Mouse (Mus musculus) frontal cortex, adult 2 months (tissue): Measurements from ENCODE around the gene St6galnac5. TPM values are rescaled to one million over a fixed set of nuclear protein-coding genes. Genes with fewer than 3 reads are reported as not detected.
A peak's percentile ranks its signal among the peaks of the same experiment; 100 is the strongest.

Experiments used
- DNase-seq, 2 experiments: peaks; one replicate each; pipeline ENCODE4 v3.0.0; 2022; ENCODE audit warnings: low spot score in 1 of 2; ENCODE audit errors: extremely low spot score in 1 of 2
- polyA plus RNA-seq: library from polyadenylated mRNA; depleted of rRNA; stranded (reverse); fragments of >200 nt; gene quantifications from 2 replicates; pipeline ENCODE4 v1.2.3, GENCODE M21; 2012

St6galnac5 gene
- polyA plus RNA-seq, 1 experiment, result 37.7 TPM

GRCm38 (mm10) chr3:152951634-152952545, 30.2 kb downstream of the St6galnac5 start:
- no peak for DNase-seq

GRCm38 (mm10) chr3:152950914-152951313, 31.1 kb downstream of the St6galnac5 start:
- DNase-seq, result no peak

- no peak for DNase-seq
Observed at GRCm38 (mm10) chr3:152950299-152950698, 31.7 kb downstream of the St6galnac5 start.

- DNase-seq, result no peak
Observed at GRCm38 (mm10) chr3:152949233-152949777, 32.7 kb downstream of the St6galnac5 start.

GRCm38 (mm10) chr3:152948556-152948955, 33.5 kb downstream of the St6galnac5 start:
- no peak for DNase-seq

- DNase-seq, result no peak
Observed at GRCm38 (mm10) chr3:152947031-152947640, 34.9 kb downstream of the St6galnac5 start.

GRCm38 (mm10) chr3:152944766-152945165, 37.3 kb downstream of the St6galnac5 start:
- peak in 1 of 2 experiments; percentile 20 for DNase-seq

- no peak for DNase-seq
Observed at GRCm38 (mm10) chr3:152942985-152943384, 39.1 kb downstream of the St6galnac5 start.

- no peak for DNase-seq
Observed at GRCm38 (mm10) chr3:152941671-152942070, 40.4 kb downstream of the St6galnac5 start.

GRCm38 (mm10) chr3:152936313-152936712, 45.7 kb downstream of the St6galnac5 start:
- DNase-seq, result no peak

- no peak for DNase-seq
Observed at GRCm38 (mm10) chr3:152933737-152934136, 48.3 kb downstream of the St6galnac5 start.

- no peak for DNase-seq
Observed at GRCm38 (mm10) chr3:152932544-152932943, 49.5 kb downstream of the St6galnac5 start.

- no peak for DNase-seq
Observed at GRCm38 (mm10) chr3:152932096-152932495, 50.0 kb downstream of the St6galnac5 start.

- no peak for DNase-seq
Observed at GRCm38 (mm10) chr3:152931354-152931753, 50.7 kb downstream of the St6galnac5 start.

GRCm38 (mm10) chr3:152929788-152930281, 52.2 kb downstream of the St6galnac5 start:
- DNase-seq, result no peak

GRCm38 (mm10) chr3:152929256-152929787, 52.7 kb downstream of the St6galnac5 start:
- DNase-seq, result no peak

GRCm38 (mm10) chr3:152928287-152928975, 53.6 kb downstream of the St6galnac5 start:
- DNase-seq, result no peak

GRCm38 (mm10) chr3:152926166-152926565, 55.9 kb downstream of the St6galnac5 start:
- DNase-seq, result no peak

GRCm38 (mm10) chr3:152925364-152925763, 56.7 kb downstream of the St6galnac5 start:
- DNase-seq, result no peak

- no peak for DNase-seq
Observed at GRCm38 (mm10) chr3:152923530-152923929, 58.5 kb downstream of the St6galnac5 start.
